Mouse (Mus musculus): Measurements from ENCODE around the gene Zcchc14. TPM values are rescaled to one million over a fixed set of nuclear protein-coding genes. Genes with fewer than 3 reads are reported as not detected.

Gene Zcchc14
- total RNA-seq, 1 experiment from 2014 or later: under 0.01 TPM

- no peak for ATAC-seq (ENCODE audit: extremely low read depth, insufficient number of reproducible peaks, low FRiP score, poor library complexity, severe bottlenecking)
Observed at GRCm38 (mm10) chr8:121568321-121568720, 84.4 kb downstream of the Zcchc14 start.

DNA sequence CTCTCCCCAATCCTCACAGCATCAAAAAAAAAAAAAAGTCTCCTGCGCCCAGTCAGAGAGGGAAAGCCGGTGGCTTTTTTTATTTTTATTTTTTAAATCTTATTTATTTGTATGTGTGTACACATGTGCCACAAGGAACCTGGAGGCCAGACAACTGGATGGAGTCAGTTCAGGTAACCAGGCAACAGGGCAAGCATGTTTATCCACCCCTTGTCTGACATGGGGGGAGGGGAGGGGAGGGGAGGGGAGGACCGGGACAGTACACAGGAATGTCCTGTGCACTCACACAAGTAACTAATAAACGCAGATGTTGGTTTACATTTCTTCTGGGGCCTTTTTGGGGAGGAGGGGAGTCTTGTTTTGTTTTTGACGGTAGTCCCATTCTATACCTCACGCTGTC lies 89.0 kb downstream of the Zcchc14 start:
- ATAC-seq (ENCODE audit: extremely low read depth, insufficient number of reproducible peaks, low FRiP score, poor library complexity, severe bottlenecking): no peak

DNA sequence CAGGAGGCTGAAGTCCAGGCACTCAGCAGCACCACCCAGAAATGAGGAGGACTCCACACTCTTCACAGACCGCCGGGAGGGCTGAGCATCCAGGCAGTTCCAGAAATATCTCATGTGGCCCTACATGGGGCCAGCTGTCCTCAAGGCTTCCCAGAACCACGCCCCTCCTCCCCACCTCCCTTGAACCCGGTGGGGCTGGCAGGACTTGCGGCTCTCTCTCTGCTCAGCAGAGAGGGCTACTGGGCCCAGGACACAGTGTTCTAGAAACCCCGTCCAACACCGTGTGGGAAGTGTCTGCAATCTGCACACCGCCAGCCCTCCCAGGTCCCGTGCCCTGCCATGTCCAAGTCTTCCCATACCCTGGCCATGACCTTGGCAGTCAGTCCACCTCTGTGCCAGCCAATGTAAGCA lies 89.8 kb downstream of the Zcchc14 start:
- ATAC-seq (ENCODE audit: extremely low read depth, insufficient number of reproducible peaks, low FRiP score, poor library complexity, severe bottlenecking): no peak

GRCm38 (mm10) chr8:121561636-121562345 lies 90.9 kb downstream of the Zcchc14 start:
- no peak for ATAC-seq (ENCODE audit: extremely low read depth, insufficient number of reproducible peaks, low FRiP score, poor library complexity, severe bottlenecking)

- ATAC-seq (ENCODE audit: extremely low read depth, insufficient number of reproducible peaks, low FRiP score, poor library complexity, severe bottlenecking): no peak
Observed at GRCm38 (mm10) chr8:121560432-121561100, 92.1 kb downstream of the Zcchc14 start.

- ATAC-seq (ENCODE audit: extremely low read depth, insufficient number of reproducible peaks, low FRiP score, poor library complexity, severe bottlenecking): no peak
Observed at GRCm38 (mm10) chr8:121559801-121560200, 92.9 kb downstream of the Zcchc14 start.

- no peak for ATAC-seq (ENCODE audit: extremely low read depth, insufficient number of reproducible peaks, low FRiP score, poor library complexity, severe bottlenecking)
Observed at GRCm38 (mm10) chr8:121558538-121558937, 94.2 kb downstream of the Zcchc14 start.

DNA sequence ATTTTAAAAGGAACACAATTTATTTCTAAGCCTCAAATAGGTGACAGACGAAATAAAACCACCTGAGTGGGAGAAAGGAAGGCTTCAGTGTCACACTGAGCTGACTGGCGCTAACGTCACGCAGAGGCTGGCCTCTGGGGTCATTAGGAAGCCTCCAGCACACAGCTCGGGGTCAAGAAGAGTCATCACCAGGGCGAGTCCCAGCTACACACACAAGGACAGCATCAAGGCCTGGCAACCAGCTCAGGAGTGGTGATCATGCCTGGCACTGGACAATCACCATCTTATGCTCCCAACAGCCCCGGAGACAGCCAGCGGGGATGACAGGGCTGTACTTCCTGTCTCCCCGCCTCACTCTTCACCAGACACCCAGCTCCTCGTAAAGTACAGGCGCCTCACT lies 95.0 kb downstream of the Zcchc14 start:
- no peak for ATAC-seq (ENCODE audit: extremely low read depth, insufficient number of reproducible peaks, low FRiP score, poor library complexity, severe bottlenecking)

DNA sequence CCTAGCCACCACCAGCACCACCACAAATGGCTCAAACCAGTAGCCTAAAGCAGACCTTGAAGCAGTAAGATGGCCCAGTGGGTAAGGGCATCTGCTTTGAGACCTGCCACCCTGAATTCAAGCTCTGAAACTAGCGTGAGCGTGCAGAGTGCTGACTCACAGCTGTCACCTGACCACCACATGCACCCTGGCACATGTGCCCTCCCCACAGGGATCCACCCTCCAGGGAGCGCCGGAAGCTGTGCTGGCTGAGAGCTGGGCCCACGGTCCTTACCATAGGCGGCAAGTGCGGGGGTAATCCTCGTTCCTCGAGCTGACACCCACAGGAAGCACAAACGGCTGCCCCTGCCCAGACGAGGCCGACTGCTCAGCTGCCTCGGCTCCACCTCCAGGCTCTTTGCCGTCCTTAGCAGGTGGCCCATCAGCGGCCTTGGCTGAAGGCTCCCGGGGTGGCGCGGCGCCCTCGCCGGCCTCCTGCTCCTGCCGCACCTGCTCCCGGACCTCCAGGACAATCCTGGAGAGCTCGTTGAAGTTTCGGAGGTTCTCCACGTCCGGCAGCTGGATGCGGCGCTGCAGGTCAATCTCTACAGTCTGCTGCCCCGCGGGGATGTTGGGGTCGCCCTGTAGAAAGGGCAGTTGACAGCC lies 98.7 kb downstream of the Zcchc14 start:
- no peak for ATAC-seq (ENCODE audit: extremely low read depth, insufficient number of reproducible peaks, low FRiP score, poor library complexity, severe bottlenecking)

- no peak for ATAC-seq (ENCODE audit: extremely low read depth, insufficient number of reproducible peaks, low FRiP score, poor library complexity, severe bottlenecking)
Observed at GRCm38 (mm10) chr8:121552506-121552905, 100.2 kb downstream of the Zcchc14 start.

DNA sequence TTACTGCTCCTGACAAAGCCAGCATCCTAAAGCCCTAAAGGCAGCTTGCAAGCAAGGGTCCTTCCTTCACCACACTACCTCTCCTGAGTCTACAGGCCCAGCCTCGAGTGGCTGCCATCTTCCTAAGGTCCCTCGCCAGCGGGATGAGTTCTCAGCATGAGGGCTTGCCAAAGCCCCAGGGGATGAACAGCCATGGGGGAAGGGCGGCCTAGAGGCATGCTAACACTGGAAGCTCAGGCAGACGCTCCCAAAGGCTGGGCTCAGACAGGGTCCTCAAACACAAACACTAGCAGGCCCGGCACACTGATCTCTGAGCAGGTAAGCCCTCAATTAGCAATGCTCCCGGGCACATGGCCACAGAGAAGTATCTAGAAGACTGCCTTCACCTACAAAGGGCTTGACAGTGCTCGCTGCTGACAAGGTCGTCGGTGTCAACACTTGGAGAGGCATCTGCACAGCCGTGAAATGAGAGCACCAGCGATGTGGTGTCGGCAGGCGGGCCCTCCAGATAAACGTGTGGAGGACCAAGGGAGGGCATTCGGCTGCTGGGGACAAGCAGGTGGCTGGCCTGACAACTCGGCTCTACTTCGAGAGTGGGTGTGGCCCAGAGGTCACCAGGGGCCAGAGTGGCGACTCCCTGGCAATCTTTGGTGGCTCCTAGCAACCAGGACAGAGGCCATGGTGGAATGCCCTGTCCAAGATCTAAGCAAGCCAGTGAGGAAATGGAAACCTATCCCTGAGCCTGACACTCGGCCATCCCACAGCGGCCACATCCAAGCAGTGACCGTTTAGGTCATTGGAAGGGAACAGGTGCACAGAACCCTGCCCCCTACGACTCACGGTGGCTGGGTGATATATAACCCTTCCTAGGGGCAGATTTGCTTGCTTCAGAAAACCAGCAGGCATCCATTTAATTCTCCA lies 101.4 kb downstream of the Zcchc14 start:
- no peak for ATAC-seq (ENCODE audit: extremely low read depth, insufficient number of reproducible peaks, low FRiP score, poor library complexity, severe bottlenecking)

- ATAC-seq (ENCODE audit: extremely low read depth, insufficient number of reproducible peaks, low FRiP score, poor library complexity, severe bottlenecking): no peak
Observed at GRCm38 (mm10) chr8:121550056-121550455, 102.6 kb downstream of the Zcchc14 start.

Other genes with a start within 250 kb of the Zcchc14 start
- gene 1700018B08Rik, start 108.6 kb downstream of the Zcchc14 start, total RNA-seq (2017): not detected in 2 replicates
- 27.7 and 35.0 TPM in 2 replicates for gene Fbxo31, start 74.1 kb downstream of the Zcchc14 start, total RNA-seq (2017)
- 233 and 265 TPM in 2 replicates for gene Map1lc3b, start 62.5 kb downstream of the Zcchc14 start, total RNA-seq (2017)
- 0.12 and 0.25 TPM in 2 replicates for gene Jph3, start 76.7 kb upstream of the Zcchc14 start, total RNA-seq (2017)
- gene Klhdc4, start 176.7 kb upstream of the Zcchc14 start, total RNA-seq (2017): 41.6 and 42.4 TPM in 2 replicates

All from neutrophil, adult 5-6 weeks (primary cell).